Mouse (Mus musculus): Measurements from ENCODE around the gene Nt5dc1.

GRCm38 (mm10) chr10:34363756-34364155, 54.6 kb downstream of the Nt5dc1 start:
- no peak for TF ChIP-seq USF1 (IDR thresholded peaks at IDR 0.05; ENCODE audit: low read depth)
- TF ChIP-seq MYOG (IDR thresholded peaks at IDR 0.05; ENCODE audit: control insufficient read depth in 1 of 3, insufficient read depth in 1 of 3, insufficient read length in 2 of 3, low read depth in 2 of 3) = no peak
